Mouse (Mus musculus) MEL (cell line): ENCODE data around the gene Stk38l. TPM values are rescaled to one million over a fixed set of nuclear protein-coding genes. Genes with fewer than 3 reads are reported as not detected.

Experiments used
- DNase-seq: peaks from one replicate; pipeline ENCODE4 v3.0.0; 2011; ENCODE audit warnings: low read depth, low spot score
- H3K27ac ChIP-seq: 2 replicates; pipeline ENCODE4 v1.5.1; 2012; ENCODE audit warnings: low read depth, mild to moderate bottlenecking, control low read depth, low read length, moderate library complexity; ENCODE audit not compliant: control insufficient read depth
- H3K27me3 ChIP-seq, 2 experiments: fragments of 150-350 bp in 1 of 2; sonication (generic) in 1 of 2; 2 replicates each; pipeline ENCODE4 v1.6.1; 2012; ENCODE audit warnings: low read length in 2 of 2, mild to moderate bottlenecking in 2 of 2, improper control_type of control experiment in 1 of 2, moderate library complexity in 1 of 2; ENCODE audit not compliant: insufficient read depth in 2 of 2, control insufficient read depth in 1 of 2
- H3K36me3 ChIP-seq, 2 experiments: 2 replicates each; pipeline ENCODE4 v1.6.1; 2012 to 2014; ENCODE audit warnings: low read length in 2 of 2, improper control_type of control experiment in 1 of 2, inconsistent platforms in 1 of 2, mild to moderate bottlenecking in 1 of 2; ENCODE audit not compliant: insufficient read depth in 2 of 2, control insufficient read depth in 1 of 2
- H3K4me1 ChIP-seq, 2 experiments: fragments of 150-350 bp in 1 of 2; sonication (generic) in 1 of 2; 2 replicates each; pipeline ENCODE4 v1.6.1; 2012; ENCODE audit warnings: low read length in 2 of 2, improper control_type of control experiment in 1 of 2, mild to moderate bottlenecking in 1 of 2; ENCODE audit not compliant: insufficient read depth in 2 of 2, control insufficient read depth in 1 of 2
- H3K4me3 ChIP-seq, 2 experiments: fragments of 150-350 bp in 1 of 2; sonication (generic) in 1 of 2; 2 replicates each; pipeline ENCODE4 v1.5.1; 2012; ENCODE audit warnings: low read depth in 2 of 2, low read length in 2 of 2, mild to moderate bottlenecking in 2 of 2, moderate library complexity in 2 of 2, control low read depth in 1 of 2, improper control_type of control experiment in 1 of 2; ENCODE audit not compliant: control insufficient read depth in 1 of 2, insufficient read depth in 1 of 2
- H3K79me2 ChIP-seq: 2 replicates; pipeline ENCODE4 v1.6.1; 2012; ENCODE audit warnings: mild to moderate bottlenecking, low read length, moderate library complexity; ENCODE audit not compliant: control insufficient read depth, poor library complexity, insufficient read depth
- H3K9ac ChIP-seq: 2 replicates; pipeline ENCODE4 v1.6.1; 2012; ENCODE audit warnings: low read depth, mild to moderate bottlenecking, control low read depth, low read length, moderate library complexity; ENCODE audit not compliant: control insufficient read depth, poor library complexity, severe bottlenecking
- H3K9me3 ChIP-seq: fragments of 150-350 bp; sonication (generic); replicated peaks from 2 replicates; pipeline ENCODE4 v1.6.1; 2012; ENCODE audit warnings: mild to moderate bottlenecking, low read length, improper control_type of control experiment, moderate library complexity; ENCODE audit not compliant: insufficient read depth
- BHLHE40 ChIP-seq: IDR thresholded peaks from 2 replicates; pipeline ENCODE4 v1.6.1; 2012; ENCODE audit warnings: low read depth, mild to moderate bottlenecking, inconsistent platforms, low read length, improper control_type of control experiment, borderline replicate concordance
- E2F4 ChIP-seq: IDR thresholded peaks from 2 replicates; pipeline ENCODE4 v1.6.1; 2011; ENCODE audit warnings: low read depth, low read length, improper control_type of control experiment, borderline replicate concordance
- EP300 ChIP-seq, 2 experiments: IDR thresholded peaks; 2 replicates each; pipeline ENCODE4 v1.6.1; 2011; ENCODE audit warnings: improper control_type of control experiment in 2 of 2, low read length in 2 of 2, low read depth in 1 of 2, mild to moderate bottlenecking in 1 of 2
- ETS1 ChIP-seq: IDR thresholded peaks from 2 replicates; pipeline ENCODE4 v1.6.1; 2012; ENCODE audit warnings: low read depth, mild to moderate bottlenecking, inconsistent platforms, low read length, improper control_type of control experiment, moderate library complexity
- GATA1 ChIP-seq: IDR thresholded peaks from 2 replicates; pipeline ENCODE4 v1.6.1; 2011; ENCODE audit warnings: low read depth, low read length, improper control_type of control experiment
- JUND ChIP-seq: IDR thresholded peaks from 2 replicates; pipeline ENCODE4 v1.6.1; 2011; ENCODE audit warnings: low read depth, mild to moderate bottlenecking, improper control_type of control experiment, low read length
- KAT2A ChIP-seq: conservative IDR thresholded peaks from 2 replicates; pipeline ENCODE4 v1.6.1; 2012; ENCODE audit warnings: low read depth, low read length, improper control_type of control experiment, inconsistent platforms
- MAX ChIP-seq: IDR thresholded peaks from 2 replicates; pipeline ENCODE4 v1.6.1; 2011; ENCODE audit warnings: low read length, improper control_type of control experiment
- MXI1 ChIP-seq: IDR thresholded peaks from 2 replicates; pipeline ENCODE4 v1.6.1; 2011; ENCODE audit warnings: mild to moderate bottlenecking, low read depth, low read length, improper control_type of control experiment
- MYB ChIP-seq: IDR thresholded peaks from 2 replicates; pipeline ENCODE4 v1.6.1; 2011; ENCODE audit warnings: mild to moderate bottlenecking, low read depth, low read length, improper control_type of control experiment
- MYC ChIP-seq: IDR thresholded peaks from 2 replicates; pipeline ENCODE4 v1.6.1; 2011; ENCODE audit warnings: low read depth, mild to moderate bottlenecking, low read length, improper control_type of control experiment, moderate library complexity
- NRF1 ChIP-seq: IDR thresholded peaks from 2 replicates; pipeline ENCODE4 v1.6.1; 2014; ENCODE audit warnings: low read depth, mild to moderate bottlenecking, inconsistent platforms, low read length, improper control_type of control experiment, moderate library complexity; ENCODE audit not compliant: poor library complexity, insufficient read depth, severe bottlenecking
- POLR2A ChIP-seq, 2 experiments: IDR thresholded peaks; 2 replicates each; pipeline ENCODE4 v1.6.1; 2011 to 2012; ENCODE audit warnings: low read length in 2 of 2, mild to moderate bottlenecking in 2 of 2, control low read depth in 1 of 2, improper control_type of control experiment in 1 of 2, low read depth in 1 of 2, moderate library complexity in 1 of 2; ENCODE audit not compliant: control insufficient read depth in 1 of 2, insufficient read depth in 1 of 2, poor library complexity in 1 of 2
- POLR2AphosphoS2 ChIP-seq: IDR thresholded peaks from 2 replicates; pipeline ENCODE4 v1.6.1; 2011; ENCODE audit warnings: low read length, improper control_type of control experiment
- POLR2AphosphoS5 ChIP-seq: IDR thresholded peaks from 2 replicates; pipeline ENCODE4 v1.6.1; 2012; ENCODE audit warnings: low read depth, borderline replicate concordance, mild to moderate bottlenecking, inconsistent platforms, low read length, moderate library complexity, mixed read lengths
- RCOR1 ChIP-seq: IDR thresholded peaks from 2 replicates; pipeline ENCODE4 v1.6.1; 2012; ENCODE audit warnings: low read depth, mild to moderate bottlenecking, inconsistent platforms, low read length, improper control_type of control experiment
- SIN3A ChIP-seq: IDR thresholded peaks from 2 replicates; pipeline ENCODE4 v1.6.1; 2012; ENCODE audit warnings: low read length, improper control_type of control experiment, inconsistent platforms
- TBP ChIP-seq: IDR thresholded peaks from 2 replicates; pipeline ENCODE4 v1.8.0; 2011; ENCODE audit warnings: low read depth, low read length, improper control_type of control experiment
- UBTF ChIP-seq: IDR thresholded peaks from 2 replicates; pipeline ENCODE4 v1.6.1; 2012; ENCODE audit warnings: low read depth, mild to moderate bottlenecking, inconsistent platforms, low read length, improper control_type of control experiment, moderate library complexity, borderline replicate concordance; ENCODE audit not compliant: insufficient read depth
- USF1 ChIP-seq: IDR thresholded peaks from 2 replicates; pipeline ENCODE4 v1.6.1; 2014; ENCODE audit warnings: low read depth, mild to moderate bottlenecking, inconsistent platforms, low read length, improper control_type of control experiment, moderate library complexity
- USF2 ChIP-seq, 2 experiments: IDR thresholded peaks; 2 replicates each; pipeline ENCODE4 v1.6.1; 2011 to 2012; ENCODE audit warnings: improper control_type of control experiment in 2 of 2, low read length in 2 of 2, borderline replicate concordance in 1 of 2, inconsistent platforms in 1 of 2, low read depth in 1 of 2, mild to moderate bottlenecking in 1 of 2; ENCODE audit not compliant: insufficient read depth in 1 of 2
- ZC3H11A ChIP-seq: IDR thresholded peaks from 2 replicates; pipeline ENCODE4 v1.6.1; 2012; ENCODE audit warnings: low read depth, mild to moderate bottlenecking, inconsistent platforms, low read length, improper control_type of control experiment
- ZNF384 ChIP-seq: IDR thresholded peaks from 2 replicates; pipeline ENCODE4 v1.6.1; 2012; ENCODE audit warnings: low read depth, mild to moderate bottlenecking, inconsistent platforms, low read length, improper control_type of control experiment
- polyA plus RNA-seq, 2 experiments: library from polyadenylated mRNA; stranded (reverse) in 1 of 2; unstranded in 1 of 2; fragments of >175 nt in 1 of 2; fragments of >200 nt in 1 of 2; gene quantifications; 2 replicates each; pipeline versions ENCODE4 v1.2.1 to v1.2.4; 2012; ENCODE audit warnings: low replicate concordance in 2 of 2, low read depth in 1 of 2; ENCODE audit not compliant: insufficient read length in 2 of 2, insufficient read depth in 1 of 2, missing spikeins in 1 of 2
- total RNA-seq: library from RNA; depleted of rRNA; stranded (reverse); fragments of 300-350 nt; gene quantifications from 2 replicates; pipeline ENCODE4 v1.2.3, GENCODE M21; 2012

The Stk38l gene
- total and polyA plus RNA-seq, 3 experiments = 5.1 to 9.2 TPM; not detected in 1

DNA sequence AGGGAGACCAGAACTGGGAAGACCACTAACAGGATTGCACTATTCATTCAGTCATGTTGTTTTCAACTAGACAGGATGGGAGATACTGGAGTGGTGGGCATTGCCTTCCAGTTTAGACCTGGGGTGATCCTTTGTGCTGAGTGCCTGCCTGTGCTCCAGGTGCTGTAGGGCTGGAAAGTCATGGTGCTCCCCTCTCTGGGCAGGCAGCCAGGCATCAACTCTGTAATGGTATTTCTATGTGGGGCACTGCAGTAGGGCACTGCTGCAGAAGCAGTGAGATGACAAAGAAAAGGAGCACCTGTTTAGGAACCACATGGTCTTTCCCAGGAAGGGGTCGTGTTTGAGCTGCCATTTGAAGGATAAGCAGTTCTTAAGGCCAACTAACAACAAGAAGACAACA is 7.9 kb downstream of the Stk38l start:
- DNase-seq = no peak
- H3K27me3 ChIP-seq = no peaks in the 10 kb centered on the region
- H3K9ac ChIP-seq = no peak overlapping the region
- H3K4me3 ChIP-seq = no peak overlapping the region
- H3K4me1 ChIP-seq = peaks cover 12 to 18% of the 10 kb centered on the region in 2 experiments
- peaks cover 9% of the 10 kb centered on the region; the same call in 1 of the 2 replicates for H3K79me2 ChIP-seq
- H3K9me3 ChIP-seq = no peaks in the 10 kb centered on the region
- TF ChIP-seq MXI1 (no peak), TBP (no peak), BHLHE40 (no peak), MYB (no peak), ETS1 (no peak), RCOR1 (no peak), SIN3A (no peak), USF2 (IDR thresholded peaks at IDR 0.05; ENCODE audit: borderline replicate concordance in 1 of 2, insufficient read depth in 1 of 2, low read depth in 1 of 2, low read length in 2 of 2) (no peak), POLR2AphosphoS2 (no peak), JUND (no peak), KAT2A (no peak), ZC3H11A (no peak), POLR2AphosphoS5 (no peak), USF1 (no peak), E2F4 (no peak), UBTF (no peak)
- TF ChIP-seq, all 39 proteins: peak for 0
- peak overlapping the region; percentile 28; the same call in 1 of the 2 replicates for H3K27ac ChIP-seq
- H3K36me3 ChIP-seq = peaks cover 0 to 26% of the 10 kb centered on the region in 2 experiments; a peak in 2 of 4 replicates

DNA sequence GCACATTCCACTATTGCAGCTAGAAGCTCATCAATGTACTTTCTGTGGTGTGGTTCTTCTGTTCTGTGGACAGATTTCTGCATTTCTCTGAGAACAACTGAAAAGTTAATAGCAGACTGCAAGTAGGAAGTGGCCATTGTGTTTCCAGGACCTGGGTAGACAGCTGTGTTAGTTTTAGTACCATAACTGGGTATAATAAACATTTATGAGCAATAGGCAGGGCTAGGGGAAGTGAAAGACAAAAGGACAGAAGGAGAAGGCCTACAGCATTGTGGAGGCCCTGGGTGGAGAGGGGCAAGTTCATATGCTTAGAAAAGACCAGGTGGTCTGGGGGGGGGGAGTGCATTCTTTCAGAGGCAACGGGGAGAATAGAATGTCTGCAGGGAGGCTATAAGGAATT is 8.8 kb downstream of the Stk38l start:
- Histone ChIP-seq H3K4me3 (no peak overlapping the region), H3K36me3 (peaks cover 0 to 23% of the 10 kb centered on the region in 2 experiments; a peak in 2 of 4 replicates), H3K27me3 (no peaks in the 10 kb centered on the region), H3K4me1 (peaks cover 12 to 18% of the 10 kb centered on the region in 2 experiments), H3K9ac (no peak overlapping the region), H3K9me3 (no peaks in the 10 kb centered on the region), H3K79me2 (peaks cover 10% of the 10 kb centered on the region; the same call in 1 of the 2 replicates)
- TF ChIP-seq ZNF384 (no peak), KAT2A (no peak), GATA1 (no peak), NRF1 (no peak), MYC (no peak), EP300 (IDR thresholded peaks at IDR 0.05; ENCODE audit: low read depth in 1 of 2, low read length in 2 of 2) (no peak), MAX (no peak), POLR2A (IDR thresholded peaks at IDR 0.05; ENCODE audit: control insufficient read depth in 1 of 2, insufficient read depth in 1 of 2, low read depth in 1 of 2, low read length in 2 of 2, poor library complexity in 1 of 2) (no peak), RCOR1 (no peak)
- TF ChIP-seq, all 39 proteins: peak for 0
- no peak for DNase-seq
- no peak overlapping the region for H3K27ac ChIP-seq
